Mouse (Mus musculus): Measurements from ENCODE around the gene Slc16a3. TPM values are rescaled to one million over a fixed set of nuclear protein-coding genes. Genes with fewer than 3 reads are reported as not detected.

Slc16a3 gene
- polyA plus RNA-seq, 1 experiment from 2014 or later = 170 TPM

- no peak overlapping the region for H3K4me3 ChIP-seq
- H3K4me2 ChIP-seq = no peak overlapping the region
- H3K36me3 ChIP-seq = peaks cover 100% of the 10 kb centered on the region
- no peak for ATAC-seq
- no peak overlapping the region for H3K9ac ChIP-seq
- 79% methylated on average over 7 of the region's 7 CpGs for WGBS (ENCODE audit: insufficient replicate concordance)
- peak overlapping the region; percentile 38 for H3K27ac ChIP-seq
- H3K4me1 ChIP-seq = peaks cover 44% of the 10 kb centered on the region
- no peaks in the 10 kb centered on the region for H3K27me3 ChIP-seq (replicated peaks)
- H3K9me3 ChIP-seq (replicated peaks) = no peaks in the 10 kb centered on the region
Observed at GRCm38 (mm10) chr11:120961594-120961993, 13.3 kb downstream of the Slc16a3 start.

- ATAC-seq = peak; percentile 16; the same call in 1 of the 2 replicates
- Histone ChIP-seq H3K9ac (no peak overlapping the region), H3K9me3 (replicated peaks) (no peaks in the 10 kb centered on the region), H3K4me1 (peaks cover 39% of the 10 kb centered on the region), H3K27ac (peak overlapping the region; percentile 38), H3K4me2 (no peak overlapping the region), H3K27me3 (replicated peaks) (no peaks in the 10 kb centered on the region), H3K4me3 (no peak overlapping the region), H3K36me3 (peaks cover 100% of the 10 kb centered on the region)
- WGBS (ENCODE audit: insufficient replicate concordance) = 76% methylated on average over 13 of the region's 13 CpGs
Observed at GRCm38 (mm10) chr11:120962050-120962771, 13.9 kb downstream of the Slc16a3 start.

DNA sequence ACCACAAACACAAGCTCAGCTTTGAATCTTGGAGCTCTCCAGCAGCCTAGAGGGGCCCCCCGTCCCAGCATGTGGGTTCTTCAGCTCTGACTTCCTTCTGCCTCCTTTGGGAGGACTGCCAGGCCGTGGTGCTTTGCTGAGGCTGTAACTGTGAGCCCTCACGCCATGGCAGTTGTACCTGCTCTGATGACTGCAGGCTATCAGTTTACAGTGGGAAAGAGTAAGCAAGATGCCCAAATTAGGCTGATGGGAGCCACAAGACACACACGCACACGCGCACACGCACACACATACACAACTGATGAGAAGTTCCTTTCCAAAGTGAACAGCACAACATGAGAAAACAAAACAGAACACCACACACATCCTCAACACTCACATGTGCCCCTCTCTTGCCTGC lies 14.6 kb downstream of the Slc16a3 start:
- H3K36me3 ChIP-seq = peaks cover 100% of the 10 kb centered on the region
- no peak overlapping the region for H3K4me3 ChIP-seq
- WGBS (ENCODE audit: insufficient replicate concordance) = 84% methylated on average over 7 of the region's 7 CpGs
- no peak overlapping the region for H3K4me2 ChIP-seq
- H3K4me1 ChIP-seq = peaks cover 32% of the 10 kb centered on the region
- H3K27me3 ChIP-seq (replicated peaks) = no peaks in the 10 kb centered on the region
- H3K9me3 ChIP-seq (replicated peaks) = no peaks in the 10 kb centered on the region
- no peak overlapping the region for H3K9ac ChIP-seq
- ATAC-seq = no peak
- peak overlapping the region; percentile 21; the same call in 1 of the 2 replicates for H3K27ac ChIP-seq

GRCm38 (mm10) chr11:120964195-120965157 lies 16.2 kb downstream of the Slc16a3 start:
- H3K9me3 ChIP-seq (replicated peaks) = no peaks in the 10 kb centered on the region
- ATAC-seq = no peak
- WGBS (ENCODE audit: insufficient replicate concordance) = 87% methylated on average over 10 of the region's 10 CpGs
- no peak overlapping the region for H3K4me2 ChIP-seq
- no peaks in the 10 kb centered on the region for H3K27me3 ChIP-seq (replicated peaks)
- no peak overlapping the region for H3K4me3 ChIP-seq
- no peak overlapping the region for H3K9ac ChIP-seq
- H3K27ac ChIP-seq = no peak overlapping the region
- H3K4me1 ChIP-seq = peaks cover 17% of the 10 kb centered on the region
- H3K36me3 ChIP-seq = peaks cover 100% of the 10 kb centered on the region

DNA sequence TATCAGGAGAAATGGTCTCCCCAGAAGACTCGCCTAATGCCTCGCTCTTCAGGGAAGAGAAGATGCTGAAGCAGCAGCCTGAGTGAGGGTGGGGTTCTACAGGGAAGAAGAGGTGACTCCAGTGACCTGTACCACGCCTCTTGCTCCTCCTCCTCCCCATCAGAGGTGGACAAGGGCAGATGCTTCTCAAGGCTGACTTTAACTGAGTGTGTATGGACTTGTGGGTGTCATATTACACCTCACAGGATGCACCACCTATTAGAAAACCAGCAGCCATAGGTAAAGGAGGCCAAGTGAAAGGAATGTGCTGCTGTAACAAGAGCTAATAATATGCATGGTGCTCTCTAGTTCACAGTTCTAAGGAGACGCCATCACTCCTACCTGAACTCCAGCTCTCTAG lies 17.3 kb downstream of the Slc16a3 start:
- H3K9me3 ChIP-seq (replicated peaks) = no peaks in the 10 kb centered on the region
- no peak overlapping the region for H3K4me2 ChIP-seq
- no peak overlapping the region for H3K4me3 ChIP-seq
- H3K4me1 ChIP-seq = 0 out of 2 replicates have a peak, but pooled peaks cover 6% of the 10 kb centered on the region
- no peaks in the 10 kb centered on the region for H3K27me3 ChIP-seq (replicated peaks)
- H3K36me3 ChIP-seq = peaks cover 100% of the 10 kb centered on the region
- H3K27ac ChIP-seq = no peak overlapping the region
- H3K9ac ChIP-seq = no peak overlapping the region
- no peak for ATAC-seq
- WGBS (ENCODE audit: insufficient replicate concordance) = 85% methylated on average over 4 of the region's 4 CpGs

- no peak overlapping the region for H3K4me2 ChIP-seq
- H3K9me3 ChIP-seq (replicated peaks) = no peaks in the 10 kb centered on the region
- H3K9ac ChIP-seq = no peak overlapping the region
- H3K27ac ChIP-seq = no peak overlapping the region
- peaks cover 100% of the 10 kb centered on the region for H3K36me3 ChIP-seq
- H3K4me1 ChIP-seq = 0 out of 2 replicates have a peak, but pooled peaks cover 2% of the 10 kb centered on the region
- H3K4me3 ChIP-seq = no peak overlapping the region
- ATAC-seq = no peak
- no peaks in the 10 kb centered on the region for H3K27me3 ChIP-seq (replicated peaks)
- 94% methylated on average over 5 of the region's 5 CpGs for WGBS (ENCODE audit: insufficient replicate concordance)
Observed at GRCm38 (mm10) chr11:120969742-120970141, 21.5 kb downstream of the Slc16a3 start.

- Histone ChIP-seq H3K9me3 (replicated peaks) (no peaks in the 10 kb centered on the region), H3K4me1 (no peaks in the 10 kb centered on the region), H3K4me2 (no peak overlapping the region), H3K4me3 (no peak overlapping the region), H3K9ac (no peak overlapping the region), H3K27ac (no peak overlapping the region), H3K27me3 (replicated peaks) (no peaks in the 10 kb centered on the region), H3K36me3 (peaks cover 100% of the 10 kb centered on the region)
- no peak for ATAC-seq
- WGBS (ENCODE audit: insufficient replicate concordance) = 87% methylated on average over 5 of the region's 5 CpGs
Observed at GRCm38 (mm10) chr11:120971237-120971636, 23.0 kb downstream of the Slc16a3 start.

DNA sequence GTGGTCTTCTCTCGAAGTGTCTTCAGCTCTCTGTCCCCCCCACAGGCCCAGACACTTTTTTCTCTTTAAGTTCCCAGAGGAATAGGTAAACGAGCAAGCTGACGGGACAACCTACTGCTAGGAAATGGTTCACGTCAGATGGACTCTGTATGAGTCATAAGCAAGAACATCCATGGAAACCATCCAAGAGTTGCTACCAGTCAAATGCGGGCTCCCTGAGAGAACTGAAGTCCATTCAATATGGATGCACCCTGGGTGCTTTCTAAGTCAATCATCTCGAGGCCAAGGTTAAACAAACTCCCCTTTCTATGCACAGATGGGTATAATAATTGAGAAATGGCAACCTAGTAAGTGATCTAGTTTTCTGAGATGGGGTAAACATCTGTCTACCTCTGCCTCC lies 25.0 kb downstream of the Slc16a3 start:
- Histone ChIP-seq H3K27ac (no peak overlapping the region), H3K4me2 (no peak overlapping the region), H3K9me3 (replicated peaks) (no peaks in the 10 kb centered on the region), H3K4me3 (no peak overlapping the region), H3K36me3 (peaks cover 100% of the 10 kb centered on the region), H3K4me1 (peaks cover 7% of the 10 kb centered on the region; the same call in 1 of the 2 replicates), H3K9ac (no peak overlapping the region), H3K27me3 (replicated peaks) (no peaks in the 10 kb centered on the region)
- no peak for ATAC-seq
- 78% methylated on average over 6 of the region's 6 CpGs for WGBS (ENCODE audit: insufficient replicate concordance)

DNA sequence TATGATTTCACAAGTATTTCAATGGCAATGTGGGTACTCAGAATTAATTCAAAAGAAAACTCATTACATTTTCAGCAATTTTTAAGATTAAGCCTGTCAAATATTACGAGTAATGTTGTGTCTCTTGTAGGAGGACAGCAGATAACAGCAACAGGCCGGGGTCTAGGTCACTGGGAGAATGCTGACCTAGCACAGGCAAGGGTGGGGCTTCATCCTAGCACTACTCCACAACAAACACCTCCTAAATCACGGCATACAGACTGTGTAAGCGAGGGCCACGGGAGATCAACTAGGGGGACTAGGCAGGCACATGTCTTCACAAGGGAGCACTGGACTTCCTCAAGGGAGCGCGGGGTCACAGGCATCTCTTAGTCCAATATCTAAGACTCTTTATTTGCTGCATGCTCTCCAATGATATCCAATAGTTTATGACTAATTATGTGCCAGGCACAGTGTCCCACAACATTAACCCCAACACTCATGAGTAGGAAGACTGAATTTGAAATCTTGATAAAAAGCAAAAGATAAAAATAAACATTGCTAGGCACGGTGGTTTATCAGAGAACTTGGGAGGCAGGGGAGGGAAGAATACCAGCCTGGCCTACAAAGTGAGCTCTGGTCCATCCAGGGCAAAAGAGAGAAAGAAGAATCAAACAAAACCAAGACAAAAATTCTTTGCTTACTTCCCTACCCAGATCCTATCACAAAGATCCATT lies 31.6 kb downstream of the Slc16a3 start:
- H3K9me3 ChIP-seq (replicated peaks) = no peaks in the 10 kb centered on the region
- WGBS (ENCODE audit: insufficient replicate concordance) = 42% methylated on average over 8 of the region's 8 CpGs
- H3K4me1 ChIP-seq = peaks cover 66% of the 10 kb centered on the region
- peak overlapping the region; percentile 68 for H3K4me2 ChIP-seq
- no peaks in the 10 kb centered on the region for H3K27me3 ChIP-seq (replicated peaks)
- H3K9ac ChIP-seq = peak overlapping the region; percentile 55
- ATAC-seq = peak; percentile 74
- peaks cover 98% of the 10 kb centered on the region for H3K36me3 ChIP-seq
- H3K27ac ChIP-seq = peak overlapping the region; percentile 96
- peak overlapping the region; percentile 34 for H3K4me3 ChIP-seq

GRCm38 (mm10) chr11:120980427-120981035 lies 32.3 kb downstream of the Slc16a3 start:
- 21% methylated on average over 9 of the region's 9 CpGs for WGBS (ENCODE audit: insufficient replicate concordance)
- peak overlapping the region; percentile 68 for H3K4me2 ChIP-seq
- ATAC-seq = peak; percentile 93
- no peaks in the 10 kb centered on the region for H3K9me3 ChIP-seq (replicated peaks)
- peaks cover 96% of the 10 kb centered on the region for H3K36me3 ChIP-seq
- no peaks in the 10 kb centered on the region for H3K27me3 ChIP-seq (replicated peaks)
- H3K27ac ChIP-seq = peak overlapping the region; percentile 96
- peak overlapping the region; percentile 34 for H3K4me3 ChIP-seq
- H3K4me1 ChIP-seq = peaks cover 73% of the 10 kb centered on the region
- peak overlapping the region; percentile 55 for H3K9ac ChIP-seq

DNA sequence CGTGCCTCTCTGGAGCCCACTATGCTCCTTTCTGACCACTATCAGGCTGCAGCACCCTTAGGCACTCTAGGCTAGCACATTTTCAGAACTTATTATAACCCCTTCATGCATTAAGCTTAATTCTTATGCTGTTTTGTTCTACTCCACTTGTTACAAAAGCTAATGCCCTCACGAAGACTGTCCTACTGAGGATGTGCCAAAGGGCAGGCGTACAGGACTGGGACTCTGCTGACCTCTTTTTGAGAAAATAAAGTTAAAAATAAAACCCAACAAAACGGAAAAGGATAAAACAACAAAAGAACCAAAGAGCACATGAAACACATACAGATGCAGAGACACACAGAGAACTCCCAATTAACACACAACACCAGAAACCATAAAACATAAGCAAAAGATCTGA lies 33.4 kb downstream of the Slc16a3 start:
- Histone ChIP-seq H3K4me1 (peaks cover 84% of the 10 kb centered on the region), H3K9me3 (replicated peaks) (no peaks in the 10 kb centered on the region), H3K9ac (no peak overlapping the region; the same call in 1 of the 2 replicates), H3K4me3 (no peak overlapping the region), H3K27me3 (replicated peaks) (no peaks in the 10 kb centered on the region), H3K36me3 (peaks cover 96% of the 10 kb centered on the region), H3K4me2 (no peak overlapping the region), H3K27ac (peak overlapping the region; percentile 73)
- WGBS (ENCODE audit: insufficient replicate concordance) = 79% methylated on average over 4 of the region's 4 CpGs
- ATAC-seq = no peak
